Mouse (Mus musculus) MEL-GATA-1-ER (cell line): ENCODE measurements around the gene Slit3.

Experiments used
- DNase-seq: peaks from one replicate; pipeline ENCODE4 v3.0.0-alpha.2; 2012; ENCODE audit warnings: low read depth; ENCODE audit errors: extremely low read depth

Slit3 gene

GRCm38 (mm10) chr11:35622736-35623135 lies 501.7 kb downstream of the Slit3 start:
- DNase-seq = no peak

- DNase-seq = no peak
Observed at GRCm38 (mm10) chr11:35624515-35625270, 503.7 kb downstream of the Slit3 start.

- DNase-seq = no peak
Observed at GRCm38 (mm10) chr11:35625576-35625975, 504.6 kb downstream of the Slit3 start.

GRCm38 (mm10) chr11:35626161-35626885 lies 505.3 kb downstream of the Slit3 start:
- DNase-seq = no peak

DNA sequence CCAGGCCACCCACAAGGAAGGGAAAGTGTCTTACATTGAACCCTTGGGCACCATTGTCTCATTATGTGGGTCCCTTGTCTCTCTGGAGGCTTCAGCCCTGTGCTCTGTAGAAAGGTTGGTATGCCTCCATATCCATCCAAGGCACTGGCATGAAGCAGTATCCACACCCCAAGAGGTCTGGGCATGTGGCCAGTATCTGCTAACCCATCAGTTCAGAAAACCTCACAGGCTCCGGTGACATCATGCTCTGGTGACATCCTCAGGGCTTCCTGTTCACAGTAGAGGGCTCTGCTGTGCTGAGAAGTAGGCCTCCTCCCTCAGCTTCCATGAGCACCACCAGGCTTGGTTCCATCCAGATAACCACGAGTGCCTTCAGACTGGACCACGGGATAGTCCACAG lies 506.8 kb downstream of the Slit3 start:
- no peak for DNase-seq

- no peak for DNase-seq
Observed at GRCm38 (mm10) chr11:35632262-35632661, 511.2 kb downstream of the Slit3 start.

- DNase-seq = no peak
Observed at GRCm38 (mm10) chr11:35637102-35637501, 516.1 kb downstream of the Slit3 start.

DNA sequence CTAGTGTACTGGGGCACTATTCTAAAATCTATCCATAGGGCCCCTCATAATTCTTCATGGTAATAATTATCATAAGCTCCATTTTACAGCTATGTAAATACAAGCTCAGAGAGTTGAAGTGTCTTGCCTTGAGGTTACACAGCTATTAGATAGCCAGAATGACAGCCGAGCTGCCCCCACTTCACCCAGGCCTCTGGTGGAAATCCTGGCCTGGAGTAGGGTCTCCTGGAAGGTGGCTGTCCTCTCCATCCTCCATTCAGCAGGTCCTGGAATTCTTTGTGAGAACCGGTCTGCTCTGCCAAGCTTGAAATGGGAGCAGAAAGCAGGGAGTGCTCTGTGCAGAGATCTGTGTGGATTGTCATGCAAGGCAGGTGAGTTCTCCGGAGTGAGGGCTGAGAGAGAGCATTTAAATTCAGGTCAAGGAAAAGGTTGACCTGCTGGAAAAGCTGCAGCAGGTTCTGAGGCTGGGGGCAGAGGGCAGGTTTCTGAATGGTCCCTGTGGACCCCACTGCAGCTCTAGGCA lies 517.9 kb downstream of the Slit3 start:
- DNase-seq = no peak

GRCm38 (mm10) chr11:35639428-35639827 lies 518.4 kb downstream of the Slit3 start:
- DNase-seq = no peak

GRCm38 (mm10) chr11:35651286-35651685 lies 530.3 kb downstream of the Slit3 start:
- DNase-seq = no peak

DNA sequence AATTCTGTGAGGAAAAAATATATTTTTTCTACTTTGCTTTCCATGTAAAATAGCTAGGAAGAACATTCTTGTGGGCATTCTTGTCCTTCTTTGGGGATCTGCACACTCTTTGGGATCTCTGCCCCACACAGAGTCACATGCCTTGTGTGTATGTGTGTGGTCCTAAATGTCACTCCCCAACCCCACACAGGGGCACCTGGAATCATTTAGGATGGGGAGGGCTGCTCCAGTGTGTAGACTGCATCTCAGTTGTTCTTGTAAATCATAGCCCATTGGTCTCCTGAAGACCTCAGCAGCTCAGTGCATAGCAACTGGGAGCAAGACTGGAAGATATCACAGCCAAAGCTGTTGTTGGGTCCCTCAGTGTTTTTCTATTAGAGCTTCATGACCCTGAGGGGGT lies 534.8 kb downstream of the Slit3 start:
- no peak for DNase-seq

DNA sequence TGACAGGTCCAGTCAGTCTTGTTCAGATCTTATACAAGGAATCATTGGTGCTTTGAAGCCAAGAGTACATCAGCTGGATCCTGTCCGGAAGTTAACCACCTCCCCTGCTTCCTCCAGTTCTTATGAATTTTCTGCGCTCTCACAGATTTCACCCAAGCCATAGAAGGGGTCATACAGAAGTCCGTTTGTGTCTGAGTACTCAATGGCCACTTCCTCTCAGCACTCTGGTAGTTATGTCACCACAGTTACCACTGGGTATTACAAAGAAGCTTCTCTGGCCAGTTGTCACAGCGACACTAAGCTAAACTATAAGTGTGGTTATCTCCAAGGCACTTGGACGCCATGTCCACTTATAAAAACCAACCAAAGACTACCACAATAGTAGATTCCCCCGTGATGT lies 536.6 kb downstream of the Slit3 start:
- DNase-seq = no peak

- DNase-seq = no peak
Observed at GRCm38 (mm10) chr11:35660967-35661366, 539.9 kb downstream of the Slit3 start.

GRCm38 (mm10) chr11:35662945-35663344 lies 541.9 kb downstream of the Slit3 start:
- DNase-seq = no peak

DNA sequence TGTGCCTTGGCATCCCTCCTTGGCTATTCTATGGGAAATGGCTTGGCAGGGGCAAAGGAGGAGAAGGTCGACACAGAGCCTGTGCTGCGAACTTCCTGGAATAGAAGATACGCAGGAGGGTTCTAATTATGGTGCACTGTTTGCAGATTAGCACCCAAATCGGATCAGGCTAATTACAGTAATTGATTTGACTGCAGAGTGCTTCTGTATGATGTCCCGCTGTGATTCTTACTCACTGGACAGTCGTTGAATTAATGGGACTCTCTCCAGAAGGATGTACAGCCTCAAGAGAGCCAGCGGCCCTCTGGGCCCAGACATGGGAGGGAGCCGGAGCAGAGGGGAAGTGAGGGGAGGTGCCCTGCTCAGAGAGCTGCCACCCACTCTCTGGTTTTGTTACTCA lies 542.6 kb downstream of the Slit3 start:
- DNase-seq = no peak

GRCm38 (mm10) chr11:35664991-35665390 lies 544.0 kb downstream of the Slit3 start:
- no peak for DNase-seq

GRCm38 (mm10) chr11:35667428-35667827 lies 546.4 kb downstream of the Slit3 start:
- no peak for DNase-seq

- DNase-seq = no peak
Observed at GRCm38 (mm10) chr11:35668138-35668537, 547.1 kb downstream of the Slit3 start.

DNA sequence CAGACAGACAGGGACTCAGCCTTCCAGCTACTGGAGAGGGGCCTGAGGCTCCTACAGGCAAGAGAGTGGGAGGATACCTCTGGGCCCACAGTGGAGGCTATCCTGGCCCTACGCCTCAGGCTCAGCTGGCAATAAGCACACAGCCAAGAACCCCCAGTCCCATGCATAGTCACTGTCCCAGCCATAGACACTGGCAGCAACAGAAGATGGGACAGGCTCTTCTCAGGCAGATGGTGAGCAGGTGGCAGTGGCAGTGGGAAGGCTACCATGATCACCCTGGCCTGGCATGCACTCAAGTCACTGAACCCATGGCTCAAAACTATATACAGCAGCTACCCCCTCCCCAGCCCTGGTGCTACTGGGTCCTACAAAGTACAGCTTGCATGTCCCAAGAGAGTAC lies 547.7 kb downstream of the Slit3 start:
- no peak for DNase-seq

DNA sequence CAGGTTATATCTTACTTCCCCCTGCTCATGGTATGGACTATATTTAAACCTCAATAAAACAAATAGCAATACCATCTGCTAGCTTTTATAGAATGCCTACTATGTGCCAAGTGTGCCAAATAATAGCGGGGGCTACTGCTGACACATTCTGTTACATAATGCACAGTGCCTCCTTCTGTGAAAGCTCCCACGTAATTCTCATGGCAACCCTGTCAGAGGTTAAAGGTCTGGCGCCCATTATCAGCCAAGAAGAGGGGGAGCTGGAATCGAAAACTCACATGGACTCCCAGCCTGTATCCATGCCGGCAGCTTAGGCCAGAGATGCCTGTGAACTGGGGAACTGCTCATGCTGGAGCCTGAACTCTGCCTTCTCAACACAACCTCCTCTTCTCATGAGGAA lies 548.5 kb downstream of the Slit3 start:
- no peak for DNase-seq

- no peak for DNase-seq
Observed at GRCm38 (mm10) chr11:35670181-35670580, 549.2 kb downstream of the Slit3 start.

DNA sequence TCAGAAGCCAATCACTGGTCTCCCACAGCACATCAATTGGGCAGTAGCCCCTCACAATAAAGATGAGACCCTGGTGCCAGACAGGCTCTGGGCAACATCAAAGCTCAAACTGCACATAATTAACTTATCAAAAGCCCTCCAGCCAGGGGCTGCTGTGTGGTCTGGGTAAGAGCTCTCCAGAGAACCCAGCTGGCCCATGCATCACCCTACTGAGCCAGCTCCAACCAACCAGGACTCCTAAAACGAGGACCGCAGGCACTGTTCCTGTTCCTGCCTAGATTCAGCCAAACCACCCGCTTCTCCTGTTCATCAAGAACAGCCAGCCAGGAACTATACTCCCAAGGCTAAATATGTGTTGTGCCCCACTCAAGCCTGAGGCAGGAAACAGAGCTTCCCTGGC lies 549.7 kb downstream of the Slit3 start:
- no peak for DNase-seq

- no peak for DNase-seq
Observed at GRCm38 (mm10) chr11:35673050-35673449, 552.0 kb downstream of the Slit3 start.
